Mouse (Mus musculus): ENCODE measurements at regions not wholly inside any gene's neighbourhood (a gene's known extent, or its start where the extent isn't known, plus 50 kb on each side); places are given as distances from the start of the nearest gene placed in this dataset.
A peak's percentile ranks its signal among the peaks of the same experiment; 100 is the strongest.

- peak; percentile 48 to 68 for DNase-seq (ENCODE audit: low spot score in 2 of 2)
Measured at GRCm38 (mm10) chr3:23001071-23001470, 924.6 kb downstream of the Tbl1xr1 start.

GRCm38 (mm10) chr3:23032064-23032463 lies 955.6 kb downstream of the Tbl1xr1 start:
- no peak for DNase-seq (ENCODE audit: low spot score in 2 of 2)

- peak; percentile 34 to 49 for DNase-seq (ENCODE audit: low spot score in 2 of 2)
Measured at GRCm38 (mm10) chr3:23063180-23063965, 986.9 kb downstream of the Tbl1xr1 start.

GRCm38 (mm10) chr3:23071486-23071885 lies 995.0 kb downstream of the Tbl1xr1 start:
- no peak for DNase-seq (ENCODE audit: low spot score in 2 of 2)

All from right cerebral cortex, postnatal 10 days (tissue).